Mouse (Mus musculus) liver, embryonic 15.5 days (tissue): ENCODE measurements around the gene Tmem234. TPM values are rescaled to one million over a fixed set of nuclear protein-coding genes. Genes with fewer than 3 reads are reported as not detected.
A peak's percentile ranks its signal among the peaks of the same experiment; 100 is the strongest.

Experiments used
- ATAC-seq: fragments of 200-750 bp; cut with Nextera tagmentation; 2 replicates; pipeline ENCODE4 v1.8.0; 2017; ENCODE audit warnings: moderate number of reproducible peaks, mild to moderate bottlenecking, moderate library complexity; ENCODE audit not compliant: insufficient read depth
- H3K27ac ChIP-seq: fragments of 300-500 bp; sonication (generic); replicated peaks from 2 replicates; pipeline ENCODE4 v1.5.1; 2015; ENCODE audit warnings: mild to moderate bottlenecking, inconsistent platforms
- H3K27me3 ChIP-seq: fragments of 300-500 bp; sonication (generic); 2 replicates; pipeline ENCODE4 v1.6.1; 2015; ENCODE audit warnings: mild to moderate bottlenecking, inconsistent platforms
- H3K36me3 ChIP-seq: fragments of 300-500 bp; sonication (generic); replicated peaks from 2 replicates; pipeline ENCODE4 v1.6.1; 2015; ENCODE audit warnings: moderate library complexity, mild to moderate bottlenecking, inconsistent platforms
- H3K4me1 ChIP-seq: fragments of 300-500 bp; sonication (generic); replicated peaks from 2 replicates; pipeline ENCODE4 v1.6.1; 2015; ENCODE audit warnings: inconsistent platforms
- H3K4me2 ChIP-seq: fragments of 300-500 bp; sonication (generic); 2 replicates; pipeline ENCODE4 v1.6.1; 2015; ENCODE audit warnings: moderate library complexity, mild to moderate bottlenecking, inconsistent platforms
- H3K4me3 ChIP-seq: fragments of 300-500 bp; sonication (generic); replicated peaks from 2 replicates; pipeline ENCODE4 v1.5.1; 2015; ENCODE audit warnings: mild to moderate bottlenecking, inconsistent platforms
- H3K9ac ChIP-seq: fragments of 300-500 bp; sonication (generic); 2 replicates; pipeline ENCODE4 v1.6.1; 2015; ENCODE audit warnings: moderate library complexity, mild to moderate bottlenecking, inconsistent platforms
- H3K9me3 ChIP-seq: fragments of 300-500 bp; sonication (generic); replicated peaks from 2 replicates; pipeline ENCODE4 v1.6.1; 2016; ENCODE audit warnings: inconsistent platforms
- WGBS: fragments of 180-500 bp; shearing (Covaris S2); methylation state at CpG from one replicate; pipeline ENCODE4 v1.1.7; 2015; ENCODE audit warnings: mixed read lengths; ENCODE audit not compliant: insufficient replicate concordance; 5-methylcytosine and 5-hydroxymethylcytosine counted together
- polyA plus RNA-seq: library from polyadenylated mRNA; unstranded; fragments of >200 nt; fragmentation: Nextera tagmentation; extraction: Ambion mirVana; gene quantifications from 2 replicates; pipeline ENCODE4 v1.2.1, GENCODE M21; 2015

The Tmem234 gene
- polyA plus RNA-seq, 1 experiment from 2014 or later = 113 TPM

DNA sequence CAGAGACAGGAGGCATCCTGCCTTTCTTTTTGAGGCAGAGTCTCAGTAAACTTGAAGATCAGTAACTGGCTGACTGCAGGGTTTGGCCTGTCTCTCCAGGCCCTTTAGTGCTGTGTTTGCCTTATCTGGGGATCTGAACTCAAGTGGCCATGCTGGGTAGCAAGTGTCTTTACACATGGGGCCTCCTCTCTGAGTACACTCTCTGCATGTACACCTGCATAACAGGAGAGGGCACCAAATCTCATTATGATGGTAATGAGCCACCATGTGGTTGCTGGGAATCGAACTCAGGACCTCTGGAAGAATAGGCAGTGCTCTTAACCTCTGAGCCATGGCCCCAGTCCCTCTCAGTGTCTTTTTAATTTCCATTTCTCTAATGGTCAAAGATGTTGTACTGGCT, 18.2 kb upstream of the Tmem234 start:
- Histone ChIP-seq H3K9ac (no peak overlapping the region), H3K27me3 (peaks cover 15% of the 10 kb centered on the region), H3K27ac (no peak overlapping the region), H3K4me3 (no peak overlapping the region), H3K9me3 (no peaks in the 10 kb centered on the region), H3K4me1 (peaks cover 30% of the 10 kb centered on the region), H3K36me3 (no peaks in the 10 kb centered on the region), H3K4me2 (no peak overlapping the region)
- ATAC-seq = no peak
- 65% methylated on average over 1 of the region's 1 CpGs for WGBS

DNA sequence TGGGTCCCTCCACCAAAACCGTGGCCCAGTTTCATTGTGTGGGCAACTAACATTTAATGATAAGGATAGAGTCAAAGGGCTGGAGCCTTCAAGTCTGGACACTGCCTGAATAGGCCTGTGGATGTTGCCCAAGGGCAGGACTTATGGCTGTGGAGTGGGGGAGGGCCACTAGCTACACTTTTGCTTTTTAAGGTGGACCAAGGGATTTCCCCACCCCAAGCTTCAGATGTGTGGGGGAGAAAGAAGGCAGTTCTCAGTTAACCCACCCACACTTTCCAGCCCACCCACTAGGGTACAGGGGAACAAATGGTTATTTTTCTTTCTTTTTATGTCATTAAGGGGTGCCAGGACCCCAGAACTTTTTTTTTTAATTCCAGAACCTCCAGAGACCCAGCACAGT, 16.1 kb upstream of the Tmem234 start:
- no peak for ATAC-seq
- peak overlapping the region; percentile 89 for H3K4me2 ChIP-seq

DNA sequence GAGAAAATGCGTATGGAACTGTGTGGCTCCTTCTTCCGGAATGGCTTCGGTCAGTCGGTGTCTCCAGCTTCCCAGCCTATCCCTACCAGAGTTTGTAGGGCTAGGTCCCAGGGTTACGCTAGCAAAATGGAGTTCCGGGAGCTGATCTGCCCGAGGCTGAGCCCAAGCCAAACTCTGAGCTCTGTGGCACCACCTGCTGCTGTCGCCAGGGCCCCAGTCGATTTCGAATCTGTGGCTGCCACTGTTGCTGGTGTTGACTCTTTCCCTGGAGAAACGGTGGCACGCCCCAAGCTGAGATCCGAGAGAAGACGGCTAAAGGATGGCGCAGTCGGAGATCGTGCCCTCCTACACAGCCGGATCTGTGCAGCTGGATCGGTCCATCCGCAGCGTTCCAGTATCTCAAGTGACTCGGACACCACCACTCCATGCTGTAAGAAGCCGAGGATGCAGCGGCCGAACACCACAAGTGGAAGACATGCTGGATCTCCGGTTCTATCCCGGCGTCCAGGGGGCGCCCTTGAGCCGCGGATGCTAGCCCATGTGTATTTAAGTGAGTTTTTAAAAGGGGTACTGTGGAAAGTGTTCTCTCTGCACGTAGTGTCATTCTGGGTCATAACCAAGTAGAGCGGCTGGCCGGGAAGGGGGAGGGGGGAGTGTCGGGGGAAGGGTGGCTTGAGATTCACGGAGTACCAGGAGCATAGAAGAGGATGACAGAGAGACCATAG, 15.4 kb upstream of the Tmem234 start:
- H3K4me2 ChIP-seq = peak overlapping the region; percentile 89
- ATAC-seq = peak; percentile 71

More for the DNA sequence above, 16.1 kb upstream of the Tmem234 start:
- H3K4me3 ChIP-seq = peak overlapping the region; percentile 64
- peaks cover 47% of the 10 kb centered on the region for H3K4me1 ChIP-seq
- H3K9me3 ChIP-seq = no peaks in the 10 kb centered on the region
- no peaks in the 10 kb centered on the region for H3K36me3 ChIP-seq
- H3K9ac ChIP-seq = peak overlapping the region; percentile 60
- H3K27ac ChIP-seq = peak overlapping the region; percentile 81; the same call in 1 of the 2 replicates
- 54% methylated on average over 1 of the region's 1 CpGs for WGBS
- H3K27me3 ChIP-seq = no peaks in the 10 kb centered on the region

DNA sequence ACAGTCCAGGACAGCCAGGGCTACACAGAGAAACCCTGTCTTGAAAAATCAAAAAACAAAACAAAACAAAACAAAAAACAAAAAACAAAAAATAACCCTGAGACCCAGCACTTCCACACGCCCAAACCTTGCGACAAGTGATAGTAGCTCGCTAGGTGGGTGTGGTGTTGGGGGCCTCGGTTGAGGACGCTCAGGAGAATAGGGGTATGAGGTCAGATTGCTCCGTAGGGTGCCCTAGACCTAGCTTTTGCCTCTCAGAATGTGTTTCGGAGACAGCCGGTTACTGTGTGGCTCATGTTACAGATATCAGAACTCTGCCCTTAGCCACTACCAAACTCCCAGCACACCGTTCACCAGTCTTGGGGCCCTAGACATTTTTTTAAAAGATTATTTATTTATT, 14.7 kb upstream of the Tmem234 start:
- Histone ChIP-seq H3K9me3 (no peaks in the 10 kb centered on the region), H3K4me2 (peak overlapping the region; percentile 89), H3K9ac (peak overlapping the region; percentile 60), H3K27ac (peak overlapping the region; percentile 81), H3K27me3 (no peaks in the 10 kb centered on the region), H3K36me3 (peaks cover 4% of the 10 kb centered on the region), H3K4me3 (peak overlapping the region; percentile 64), H3K4me1 (peaks cover 58% of the 10 kb centered on the region)
- ATAC-seq = peak; percentile 49
- WGBS = 32% methylated on average over 9 of the region's 9 CpGs

More for the DNA sequence above, 15.4 kb upstream of the Tmem234 start:
- Histone ChIP-seq H3K36me3 (no peaks in the 10 kb centered on the region), H3K4me1 (peaks cover 54% of the 10 kb centered on the region), H3K9me3 (no peaks in the 10 kb centered on the region), H3K9ac (peak overlapping the region; percentile 60), H3K27me3 (no peaks in the 10 kb centered on the region), H3K27ac (peak overlapping the region; percentile 81), H3K4me3 (peak overlapping the region; percentile 64)
- WGBS = 1% methylated on average over 36 of the region's 36 CpGs

DNA sequence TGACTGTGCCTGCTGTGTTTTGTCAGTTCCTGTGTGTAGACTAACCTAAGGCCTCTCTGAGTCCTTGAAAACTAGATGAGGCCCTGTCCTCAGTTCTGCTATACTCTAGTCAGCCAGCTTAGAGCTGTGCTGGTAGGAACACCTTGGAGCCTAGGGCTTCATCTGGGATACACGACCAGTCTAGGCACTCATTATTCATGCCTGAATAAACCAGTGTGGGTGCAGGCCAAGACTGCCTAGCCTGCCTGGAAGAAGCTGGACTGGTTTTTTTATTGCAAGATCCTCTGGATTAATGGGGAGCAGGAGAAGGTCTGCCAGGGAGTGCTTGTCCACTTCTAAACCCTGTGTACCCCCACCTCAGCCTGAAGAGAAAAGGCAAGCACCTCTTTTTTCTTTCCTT, 13.5 kb upstream of the Tmem234 start:
- no peak overlapping the region for H3K9ac ChIP-seq
- H3K4me3 ChIP-seq = no peak overlapping the region
- H3K36me3 ChIP-seq = peaks cover 15% of the 10 kb centered on the region
- no peak overlapping the region; the same call in 1 of the 2 replicates for H3K27ac ChIP-seq
- H3K4me1 ChIP-seq = peaks cover 58% of the 10 kb centered on the region
- no peaks in the 10 kb centered on the region for H3K9me3 ChIP-seq
- H3K27me3 ChIP-seq = no peaks in the 10 kb centered on the region
- no peak for ATAC-seq
- no peak overlapping the region for H3K4me2 ChIP-seq
- 74% methylated on average over 1 of the region's 1 CpGs for WGBS

- Histone ChIP-seq H3K27ac (peak overlapping the region; percentile 87), H3K9ac (0 out of 2 replicates have a peak overlapping the region, but pooled peaks have one; percentile 3), H3K9me3 (no peaks in the 10 kb centered on the region), H3K4me1 (peaks cover 58% of the 10 kb centered on the region), H3K27me3 (no peaks in the 10 kb centered on the region), H3K4me2 (peak overlapping the region; percentile 50), H3K4me3 (no peak overlapping the region), H3K36me3 (peaks cover 35% of the 10 kb centered on the region)
- 28% methylated on average over 4 of the region's 4 CpGs for WGBS
- peak; percentile 76 for ATAC-seq
These were observed 11.6 kb upstream of the Tmem234 start for GRCm38 (mm10) chr4:129588865-129589264.

- Histone ChIP-seq H3K9ac (0 out of 2 replicates have a peak overlapping the region, but pooled peaks have one; percentile 6), H3K9me3 (no peaks in the 10 kb centered on the region), H3K4me2 (peak overlapping the region; percentile 10; the same call in 1 of the 2 replicates), H3K36me3 (peaks cover 62% of the 10 kb centered on the region), H3K27me3 (no peaks in the 10 kb centered on the region), H3K4me1 (peaks cover 20% of the 10 kb centered on the region), H3K4me3 (no peak overlapping the region), H3K27ac (peak overlapping the region; percentile 77)
- 36% methylated on average over 7 of the region's 7 CpGs for WGBS
- ATAC-seq = peak; percentile 90
These were observed 8.1 kb downstream of the Tmem234 start for GRCm38 (mm10) chr4:129608426-129609025.

GRCm38 (mm10) chr4:129609139-129609631, 8.7 kb downstream of the Tmem234 start:
- no peak overlapping the region for H3K4me3 ChIP-seq
- no peaks in the 10 kb centered on the region for H3K9me3 ChIP-seq
- no peak overlapping the region for H3K4me2 ChIP-seq
- no peak overlapping the region for H3K27ac ChIP-seq
- no peak overlapping the region for H3K9ac ChIP-seq
- WGBS = 64% methylated on average over 12 of the region's 12 CpGs
- H3K36me3 ChIP-seq = peaks cover 55% of the 10 kb centered on the region
- no peaks in the 10 kb centered on the region for H3K27me3 ChIP-seq
- no peak for ATAC-seq
- H3K4me1 ChIP-seq = peaks cover 15% of the 10 kb centered on the region

DNA sequence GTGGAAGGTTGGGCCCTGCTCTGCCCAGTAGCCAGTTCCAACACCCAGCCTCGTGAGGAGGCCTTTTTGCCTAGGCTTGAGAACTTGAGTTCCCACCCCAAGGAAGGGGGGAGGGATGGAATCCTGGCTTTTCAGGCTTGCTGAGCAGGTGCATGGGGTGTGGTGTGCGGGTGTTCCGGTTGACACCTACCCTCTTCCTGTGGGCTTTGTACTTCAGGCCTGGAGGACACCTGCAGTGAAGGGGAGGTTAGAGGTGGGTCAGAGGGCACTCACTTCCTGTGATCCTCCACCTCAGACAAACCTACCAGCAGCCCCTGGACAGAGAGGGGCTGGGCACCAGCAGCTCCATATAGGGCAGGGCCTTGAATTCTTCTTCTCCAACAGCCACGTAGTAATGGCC, 9.6 kb downstream of the Tmem234 start:
- peaks cover 47% of the 10 kb centered on the region for H3K36me3 ChIP-seq
- no peaks in the 10 kb centered on the region for H3K27me3 ChIP-seq
- no peak overlapping the region for H3K9ac ChIP-seq
- no peak overlapping the region for H3K4me2 ChIP-seq
- no peak for ATAC-seq
- no peaks in the 10 kb centered on the region for H3K9me3 ChIP-seq
- no peak overlapping the region for H3K27ac ChIP-seq
- peaks cover 15% of the 10 kb centered on the region for H3K4me1 ChIP-seq
- WGBS = 89% methylated on average over 4 of the region's 4 CpGs
- H3K4me3 ChIP-seq = no peak overlapping the region

DNA sequence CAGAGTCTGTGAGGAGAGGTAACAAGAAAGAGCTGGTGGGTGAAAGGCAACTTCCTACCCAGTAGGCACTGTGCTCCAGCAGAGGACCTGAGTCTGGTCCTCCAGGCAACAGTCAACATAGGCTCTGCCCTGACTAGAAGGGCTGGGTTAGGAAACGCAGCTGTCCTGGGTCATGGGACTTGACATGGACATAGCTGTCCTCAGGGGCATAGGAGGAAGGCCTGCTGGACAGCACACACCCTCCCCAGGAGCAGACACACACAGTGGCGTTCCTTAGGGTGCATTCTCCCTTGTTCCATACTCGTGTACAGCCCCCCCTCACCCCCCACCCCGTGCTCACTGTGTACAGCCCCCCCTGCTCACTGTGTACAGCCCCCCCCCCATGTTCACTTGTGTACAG, 10.0 kb downstream of the Tmem234 start:
- Histone ChIP-seq H3K4me2 (no peak overlapping the region), H3K4me3 (no peak overlapping the region), H3K27me3 (no peaks in the 10 kb centered on the region), H3K36me3 (peaks cover 44% of the 10 kb centered on the region), H3K4me1 (peaks cover 15% of the 10 kb centered on the region), H3K9me3 (no peaks in the 10 kb centered on the region), H3K9ac (no peak overlapping the region), H3K27ac (no peak overlapping the region)
- no peak for ATAC-seq
- 63% methylated on average over 4 of the region's 4 CpGs for WGBS

DNA sequence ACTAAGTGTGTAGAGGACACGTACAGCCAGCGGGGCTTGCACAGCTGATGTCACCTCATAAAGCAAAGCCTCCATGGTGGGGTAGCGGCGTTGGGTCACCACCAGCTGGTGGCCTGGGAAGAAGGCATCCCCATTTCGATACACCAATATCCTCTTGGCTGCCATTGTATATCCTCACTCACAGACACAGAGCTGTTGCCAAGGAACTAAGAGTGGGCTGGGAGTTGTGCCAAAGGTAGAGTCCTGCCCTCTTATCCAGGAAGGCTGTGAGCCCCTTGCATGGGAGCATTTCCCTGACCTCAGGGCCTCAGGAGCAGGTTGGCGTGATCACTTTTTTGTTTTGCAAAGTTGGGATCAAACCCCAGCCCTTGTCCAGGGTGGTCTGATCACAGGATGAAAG, 13.6 kb downstream of the Tmem234 start, which contains the start of gene Dcdc2b:
Dcdc2b (minus strand) TSS at position 165 of the 400 bp plus-strand sequence.
- 81% methylated on average over 6 of the region's 6 CpGs for WGBS
- Histone ChIP-seq H3K27ac (no peak within 1 kb of the TSS), H3K4me1 (peaks cover 16% of the 10 kb centered on the region), H3K36me3 (peaks cover 18% of the 10 kb centered on the region), H3K4me2 (no peak within 1 kb of the TSS), H3K27me3 (no peaks in the 10 kb centered on the region), H3K4me3 (no peak within 1 kb of the TSS), H3K9me3 (no peaks in the 10 kb centered on the region), H3K9ac (no peak within 1 kb of the TSS)
- ATAC-seq = no peak
